Mouse (Mus musculus) adrenal gland, postnatal 14 days (tissue): ENCODE measurements at regions not wholly inside any gene's neighbourhood (a gene's known extent, or its start where the extent isn't known, plus 50 kb on each side); places are given as distances from the start of the nearest gene placed in this dataset.
"Not testable (repeated sequence)": the region's sequence is repeated elsewhere in the genome, so short reads cannot be mapped to it uniquely, and the experiment has no call there.

ENCODE experiments used
- DNase-seq: peaks from one replicate; pipeline ENCODE4 v3.0.0; 2021; ENCODE audit warnings: mixed read lengths

DNA sequence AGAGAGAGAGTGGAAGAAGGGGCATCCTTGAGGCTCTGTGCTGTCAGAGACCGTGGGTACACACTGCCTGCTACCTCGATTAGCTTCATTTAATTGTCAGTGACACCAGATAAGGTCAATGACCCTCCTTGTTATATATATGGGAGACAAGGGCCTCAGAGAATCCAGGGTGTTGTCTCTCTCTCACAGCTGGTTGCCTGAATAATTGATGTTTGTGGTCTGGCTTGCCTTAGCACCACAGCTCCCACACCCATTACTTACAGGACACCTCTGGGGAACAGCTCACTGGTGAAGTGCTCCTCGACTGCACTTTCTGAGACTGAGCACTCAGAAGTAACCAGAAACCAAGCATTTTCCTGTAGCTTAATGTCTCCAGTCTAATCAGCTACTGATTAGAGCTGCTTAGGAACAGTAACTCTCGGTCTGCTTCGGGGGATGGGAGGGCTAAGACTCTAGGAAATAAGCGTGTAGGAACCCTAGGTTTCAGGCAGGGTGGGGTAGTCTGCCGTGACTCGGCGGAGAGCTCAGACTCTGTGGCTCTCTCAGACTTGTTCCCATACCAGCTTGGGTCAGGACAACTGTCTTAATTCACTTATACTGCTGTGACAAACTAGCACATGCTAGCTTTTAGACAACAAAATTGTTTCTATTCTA, 259.6 kb downstream of the Gadd45g start:
- no peak for DNase-seq

DNA sequence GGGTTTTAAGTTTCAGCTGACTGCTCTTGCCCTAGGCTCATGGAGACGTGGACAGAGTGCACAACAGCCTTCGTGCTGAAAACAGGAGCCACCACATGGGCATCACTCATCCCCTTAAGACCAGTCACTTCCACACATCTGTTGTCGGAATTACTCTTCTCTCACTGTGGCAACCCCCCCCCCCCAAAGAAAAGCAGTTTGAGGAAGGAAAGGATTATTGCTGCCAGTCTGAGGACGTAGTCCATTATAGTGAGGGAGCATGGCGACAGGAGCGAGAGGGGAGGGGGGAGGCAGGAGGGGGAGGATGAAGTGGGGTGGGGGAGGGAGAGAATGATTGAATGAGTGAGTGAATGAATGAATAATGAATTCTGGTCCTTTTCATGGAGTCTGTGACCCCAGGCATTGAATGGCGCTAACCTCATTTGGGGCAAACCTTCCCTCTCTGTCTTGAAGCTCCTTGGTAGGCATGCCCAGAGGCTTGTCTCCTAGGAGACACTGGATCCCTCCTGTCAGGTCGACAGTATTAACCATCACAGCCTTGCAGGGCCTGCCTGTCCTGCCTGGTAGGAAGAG, 262.0 kb downstream of the Gadd45g start:
- DNase-seq = no peak

DNA sequence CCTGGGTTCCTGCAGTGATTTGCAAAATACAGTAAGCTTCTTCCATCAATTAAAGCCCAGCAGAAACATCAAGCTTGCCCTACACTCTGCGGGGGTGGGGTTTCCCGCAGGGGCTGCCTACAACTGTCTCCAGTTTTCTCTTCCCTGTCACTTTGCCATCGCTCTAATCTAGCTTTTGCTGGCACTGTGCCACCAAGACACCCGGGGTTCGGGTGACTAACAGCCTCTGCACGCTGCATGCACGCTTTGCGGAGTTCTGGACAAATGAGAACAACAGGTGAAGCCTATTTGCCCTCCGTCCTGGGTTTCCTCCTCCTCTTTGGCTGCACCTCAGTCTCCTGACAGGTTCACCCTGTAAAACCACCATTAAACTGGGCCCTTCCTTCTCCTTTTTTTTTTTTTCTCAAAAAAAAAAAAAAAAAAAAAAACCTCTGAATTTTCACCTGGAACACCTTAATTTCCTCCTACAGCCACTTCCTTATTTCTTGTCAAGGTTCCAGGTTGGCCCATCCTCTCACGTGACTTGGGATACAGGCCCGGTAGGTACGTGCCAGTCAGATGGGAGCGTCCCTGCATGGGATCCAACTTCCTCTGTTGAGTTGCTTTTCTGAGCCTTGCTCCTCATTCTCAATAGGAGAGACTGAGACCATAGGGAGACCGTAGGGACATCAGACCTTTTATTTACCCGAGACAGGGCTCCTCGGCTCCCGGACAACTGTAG, 262.7 kb downstream of the Gadd45g start:
- DNase-seq = peak; percentile 42

- peak; percentile 55 for DNase-seq
These were observed 264.3 kb downstream of the Gadd45g start for GRCm38 (mm10) chr13:52110750-52111149.

- no peak for DNase-seq
These were observed 267.1 kb downstream of the Gadd45g start for GRCm38 (mm10) chr13:52113549-52113948.

- peak; percentile 53 for DNase-seq
These were observed 268.0 kb downstream of the Gadd45g start for GRCm38 (mm10) chr13:52114431-52114830.

DNA sequence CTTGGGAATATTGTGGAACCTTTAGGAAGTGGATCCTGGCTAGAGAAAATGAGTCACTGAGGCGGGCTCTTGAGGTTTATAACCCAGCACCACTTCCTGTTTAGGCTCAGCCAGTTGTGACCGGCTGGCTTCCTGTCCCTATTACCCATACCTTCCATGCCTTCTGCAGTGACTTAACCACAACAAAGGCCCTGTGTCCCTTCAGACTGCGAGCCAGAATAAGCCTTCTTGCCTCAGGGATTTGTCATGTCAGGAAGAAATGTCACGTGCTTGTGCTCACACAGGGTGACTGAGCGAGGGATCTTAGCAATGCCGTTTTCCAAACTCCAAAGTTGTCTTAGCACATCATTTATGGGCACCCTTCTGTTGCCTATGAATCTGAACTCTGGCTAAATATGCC, 268.5 kb downstream of the Gadd45g start:
- DNase-seq = no peak

DNA sequence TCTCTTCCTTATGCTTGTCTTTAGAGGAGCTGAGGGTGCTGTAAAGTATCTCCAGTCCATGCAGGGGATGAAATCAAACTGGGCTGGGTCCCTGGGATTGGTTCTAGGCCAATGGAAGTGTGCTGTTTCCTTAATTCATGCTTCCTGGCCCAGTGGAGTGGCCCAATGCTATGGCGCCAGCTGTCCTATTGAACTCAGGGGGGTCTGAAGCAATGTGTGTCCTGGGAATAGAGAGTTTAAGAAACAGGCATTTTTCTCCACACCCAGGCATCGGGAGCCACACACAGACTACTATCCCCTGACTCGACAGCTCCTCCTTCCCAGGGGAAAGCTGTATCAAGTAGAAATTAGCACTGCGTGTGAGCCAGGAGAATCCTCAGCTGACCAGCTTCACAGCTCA, 269.8 kb downstream of the Gadd45g start:
- DNase-seq = peak; percentile 30

DNA sequence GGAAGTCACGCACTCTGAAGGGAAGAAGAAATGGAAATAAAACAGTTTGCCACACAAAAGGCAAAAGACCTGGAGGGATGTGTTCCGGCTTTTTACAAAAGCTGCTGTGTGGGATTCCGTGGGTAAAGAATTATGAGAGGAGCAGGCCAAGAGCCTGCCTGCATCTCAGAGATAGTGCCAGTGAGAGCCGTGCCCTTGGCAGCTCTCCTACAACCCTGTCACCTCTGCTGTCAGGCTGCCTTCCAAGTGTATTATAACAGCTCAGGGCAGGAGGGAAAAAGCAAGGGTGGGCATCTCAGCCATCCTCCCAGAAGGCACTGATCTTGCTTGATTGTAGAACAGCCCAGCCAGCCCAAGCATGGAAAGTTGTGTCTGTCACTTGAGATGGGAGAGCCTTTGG, 270.3 kb downstream of the Gadd45g start:
- peak; percentile 44 for DNase-seq

GRCm38 (mm10) chr13:52120795-52121194, 274.3 kb downstream of the Gadd45g start:
- DNase-seq = no peak

GRCm38 (mm10) chr13:52125037-52125436, 278.6 kb downstream of the Gadd45g start:
- peak; percentile 37 for DNase-seq

- no peak for DNase-seq
These were observed 281.3 kb downstream of the Gadd45g start for GRCm38 (mm10) chr13:52127751-52128150.

DNA sequence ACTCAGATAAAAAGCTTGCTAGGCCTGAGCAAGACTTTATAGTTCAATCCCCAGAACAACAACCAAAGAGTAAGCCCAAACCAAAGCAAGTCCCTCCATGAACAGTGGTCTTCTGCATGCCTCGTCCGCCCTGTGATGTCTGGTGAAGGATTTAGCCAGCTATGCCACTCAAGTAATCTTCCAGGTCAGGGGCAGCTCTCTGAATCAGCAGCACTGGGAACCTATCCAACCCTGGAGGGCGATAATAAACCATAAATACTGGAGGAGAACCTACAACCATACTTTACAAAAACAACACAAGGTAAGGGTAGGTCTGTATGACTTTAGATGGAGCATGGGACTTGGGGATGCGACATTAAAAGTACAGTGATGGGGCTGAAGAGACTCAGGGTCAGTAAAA, 283.0 kb downstream of the Gadd45g start:
- DNase-seq = peak; percentile 68

- DNase-seq = no peak
These were observed 286.7 kb downstream of the Gadd45g start for GRCm38 (mm10) chr13:52133202-52133601.

GRCm38 (mm10) chr13:52138331-52138945, 292.0 kb downstream of the Gadd45g start:
- DNase-seq = no peak

DNA sequence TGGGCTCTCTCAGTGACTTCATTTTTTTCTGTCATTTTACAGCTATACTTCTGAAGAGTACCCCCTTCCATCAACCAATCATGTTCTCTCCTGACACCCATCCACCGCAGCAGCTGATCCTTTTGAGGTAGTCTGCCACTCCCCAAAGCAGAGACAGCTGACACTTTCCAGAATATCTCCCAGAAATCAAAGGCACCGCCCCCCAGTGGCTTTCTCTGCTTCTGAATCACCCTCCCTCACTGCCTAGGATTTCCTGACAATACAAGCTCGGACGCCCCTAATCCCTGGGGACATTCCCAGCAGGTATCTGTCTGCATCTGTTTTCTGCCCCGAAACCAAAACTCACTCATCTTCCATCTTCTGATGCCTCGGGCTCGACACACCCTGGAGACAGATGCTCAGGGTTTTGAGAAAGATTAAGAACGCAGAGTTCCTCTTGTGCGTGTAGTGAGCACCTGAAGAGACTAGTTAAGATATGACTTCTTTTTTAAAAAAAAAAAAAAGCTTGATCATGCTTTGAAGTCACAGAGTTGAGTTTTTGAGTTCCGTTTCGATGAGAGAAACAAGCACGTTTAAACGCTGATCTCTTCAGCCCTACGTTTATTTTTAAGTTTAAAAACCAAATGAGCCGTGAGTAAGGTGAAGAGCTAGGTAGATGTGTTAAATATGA, 292.8 kb downstream of the Gadd45g start:
- DNase-seq = no peak

- no peak for DNase-seq
These were observed 293.7 kb downstream of the Gadd45g start for GRCm38 (mm10) chr13:52140221-52140620.

- DNase-seq = not testable (repeated sequence)
These were observed 297.6 kb downstream of the Gadd45g start for GRCm38 (mm10) chr13:52144066-52144465.

- no peak for DNase-seq
These were observed 299.4 kb downstream of the Gadd45g start for GRCm38 (mm10) chr13:52145926-52146325.

DNA sequence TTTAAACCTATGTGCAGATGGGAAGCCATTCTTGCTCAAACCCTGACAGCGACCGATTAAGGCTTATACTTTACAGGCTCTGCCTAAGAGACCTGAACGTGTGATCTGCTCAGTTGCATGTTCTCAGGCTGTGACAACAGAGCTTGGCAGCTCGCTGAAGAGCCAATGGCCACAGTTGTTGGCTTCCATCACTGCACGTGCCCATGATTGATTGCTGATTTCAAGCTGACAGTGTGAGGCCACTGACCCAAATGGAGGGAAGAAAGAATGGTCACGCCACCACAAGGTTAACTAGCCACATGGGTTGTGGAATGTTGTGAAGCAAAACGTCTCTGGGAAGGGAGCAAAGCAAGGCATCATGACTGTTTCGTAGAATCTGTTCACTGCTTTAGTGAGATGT, 303.8 kb downstream of the Gadd45g start:
- DNase-seq = no peak

DNA sequence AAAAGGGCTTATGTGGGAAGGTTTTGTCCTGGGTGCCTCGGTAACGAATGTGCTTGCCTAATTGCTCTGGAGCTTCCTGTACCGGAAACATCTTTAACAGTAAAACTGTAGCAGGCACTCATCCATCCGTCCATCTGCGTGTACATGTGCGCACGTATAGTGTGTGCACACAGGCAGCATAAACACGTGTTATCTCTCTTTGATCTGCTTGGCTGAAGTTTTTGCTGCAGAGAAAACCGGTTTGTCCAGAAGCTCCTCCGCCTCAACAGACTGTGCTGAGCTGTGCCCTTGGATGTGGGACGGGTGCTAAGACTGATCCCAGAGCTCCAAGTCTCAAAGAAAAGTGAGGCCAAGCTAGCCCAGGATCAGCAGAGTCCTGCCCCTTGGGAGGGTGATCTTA, 305.3 kb downstream of the Gadd45g start:
- DNase-seq = no peak

DNA sequence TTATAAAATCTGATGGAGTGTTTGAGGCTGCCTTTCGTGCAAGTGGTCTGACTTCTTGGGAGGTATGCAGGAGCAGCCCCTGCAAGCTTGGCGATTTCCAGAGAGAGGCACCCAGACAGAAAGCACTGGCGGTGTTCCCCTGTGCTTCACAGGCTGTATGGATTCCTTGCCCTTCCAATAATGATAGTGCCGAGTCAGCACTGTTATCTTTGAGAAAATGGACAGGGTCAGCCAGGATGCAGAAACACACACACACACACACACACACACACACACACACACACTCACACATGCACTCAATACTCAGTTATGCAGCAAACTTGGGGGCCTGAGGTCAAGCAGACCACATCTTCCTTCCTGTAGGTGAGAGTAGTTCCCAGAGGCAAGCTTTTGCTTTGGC, 305.7 kb downstream of the Gadd45g start:
- no peak for DNase-seq

DNA sequence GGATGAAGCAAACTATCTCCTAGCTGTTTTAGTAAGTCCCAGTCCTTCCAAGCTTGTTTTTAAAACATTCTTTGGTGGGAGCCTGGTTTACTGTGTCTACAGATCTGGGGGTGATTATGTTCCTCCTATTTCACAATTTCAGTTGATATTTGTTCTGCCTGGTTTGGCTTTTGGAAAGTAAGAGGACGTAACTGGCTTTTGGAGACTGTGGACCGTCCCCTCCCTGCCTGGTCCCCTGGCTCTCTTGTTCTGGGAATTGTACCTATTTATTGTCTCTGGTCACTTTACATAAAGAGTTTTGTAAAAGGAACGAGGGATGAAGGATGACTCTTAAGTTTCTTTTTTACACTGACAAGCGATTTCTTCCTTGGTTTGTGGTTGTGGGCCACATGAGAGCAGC, 306.6 kb downstream of the Gadd45g start:
- no peak for DNase-seq
